ENCODE assay signal across 8 mouse cellular contexts in the genomic region with DNA sequence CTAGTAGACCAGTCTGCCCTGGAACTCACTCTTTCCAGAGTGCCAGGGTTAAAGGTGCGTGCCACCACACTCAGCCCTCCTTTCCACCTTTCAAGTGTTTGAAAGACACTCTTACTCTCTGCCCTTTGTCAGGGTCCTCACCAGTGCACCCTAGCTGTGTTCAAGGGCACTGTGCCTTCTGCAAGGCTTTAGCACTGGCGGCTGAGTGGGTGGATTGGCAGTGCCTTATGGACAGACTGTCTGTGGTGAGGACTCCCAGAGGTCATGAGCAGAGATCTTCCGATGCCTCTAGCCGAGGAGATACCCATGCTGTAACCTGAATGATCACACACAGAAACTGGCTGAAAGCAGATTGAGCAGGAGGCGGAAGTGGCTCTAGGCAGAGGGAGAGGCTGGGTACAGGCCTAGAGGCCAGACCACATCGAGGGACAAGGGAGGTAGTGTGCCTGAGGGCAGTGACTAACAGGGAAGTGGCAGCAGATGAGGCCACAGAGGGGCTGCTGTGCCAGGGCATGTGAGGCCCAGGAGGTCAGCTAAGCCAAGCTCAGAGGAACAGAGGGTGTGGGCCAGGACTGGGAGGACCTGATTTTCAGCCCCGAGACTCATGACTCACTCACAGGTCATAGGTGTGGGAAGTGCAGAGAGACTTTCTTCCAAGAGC. TPM values are rescaled to one million over a fixed set of nuclear protein-coding genes. Genes with fewer than 3 reads are reported as not detected.
DNase-seq lines count a peak whose midpoint lies in the region; ATAC-seq and TF ChIP-seq lines count a peak whose summit lies in the region.

No protein-coding gene starts in this region.

- peaks cover 14% of the 10 kb centered on the region for H3K4me1 ChIP-seq in hindbrain, postnatal 0 days (ENCODE audit: insufficient read depth, low read length)
- H3K4me1 ChIP-seq in hindbrain, embryonic 16.5 days (ENCODE audit: control insufficient read depth, insufficient read depth, low read depth, low read length), result peaks cover 9% of the 10 kb centered on the region
- H3K4me1 ChIP-seq in intestine, embryonic 16.5 days (ENCODE audit: control insufficient read depth, insufficient read depth, low read length), result peaks cover 23% of the 10 kb centered on the region
- peaks cover 22% of the 10 kb centered on the region; the same call in 1 of the 2 replicates for H3K4me1 ChIP-seq in hindbrain, embryonic 14.5 days (replicated peaks; ENCODE audit: control insufficient read depth, insufficient read depth, low read length)

- WGBS in hindbrain, postnatal 0 days, result 63% methylated on average over 7 of the region's 7 CpGs
- 75% methylated on average over 7 of the region's 7 CpGs for WGBS in hindbrain, embryonic 16.5 days
- 60% methylated on average over 7 of the region's 7 CpGs for WGBS in intestine, embryonic 16.5 days
- WGBS in hindbrain, embryonic 14.5 days, result 79% methylated on average over 7 of the region's 7 CpGs

- H3K4me2 ChIP-seq in hindbrain, postnatal 0 days (ENCODE audit: low read depth, low read length), result no peak overlapping the region
- H3K4me2 ChIP-seq in hindbrain, embryonic 16.5 days (ENCODE audit: low read length), result no peak overlapping the region
- no peak overlapping the region for H3K4me2 ChIP-seq in intestine, embryonic 16.5 days (ENCODE audit: low read depth, low read length)
- no peak overlapping the region for H3K4me2 ChIP-seq in hindbrain, embryonic 14.5 days (replicated peaks)

- DNase-seq in hindbrain, postnatal 0 days (ENCODE audit: low spot score), result no peak
- DNase-seq in adrenal gland, postnatal 14 days, result peak; percentile 61
- peak; percentile 72 to 85 for DNase-seq in natural killer cell, adult 2 months (ENCODE audit: low spot score in 2 of 2)
- DNase-seq in retina, postnatal 1 day, result no peak
- no peak for DNase-seq in spleen, adult 18-20 months
- DNase-seq in hindbrain, embryonic 14.5 days (ENCODE audit: low spot score), result no peak

- H3K9me3 ChIP-seq in hindbrain, postnatal 0 days (ENCODE audit: low read length), result no peaks in the 10 kb centered on the region
- H3K9me3 ChIP-seq in hindbrain, embryonic 16.5 days (ENCODE audit: control insufficient read depth, low read length), result no peaks in the 10 kb centered on the region
- H3K9me3 ChIP-seq in intestine, embryonic 16.5 days (ENCODE audit: control insufficient read depth, low read length), result no peaks in the 10 kb centered on the region
- no peaks in the 10 kb centered on the region for H3K9me3 ChIP-seq in hindbrain, embryonic 14.5 days (ENCODE audit: control insufficient read depth, low read length)

- H3K27me3 ChIP-seq in hindbrain, postnatal 0 days (ENCODE audit: insufficient read depth, low read length), result no peaks in the 10 kb centered on the region
- H3K27me3 ChIP-seq in hindbrain, embryonic 16.5 days (replicated peaks; ENCODE audit: control insufficient read depth, insufficient read depth, low read length), result no peaks in the 10 kb centered on the region
- no peaks in the 10 kb centered on the region for H3K27me3 ChIP-seq in intestine, embryonic 16.5 days (replicated peaks; ENCODE audit: control insufficient read depth, insufficient read depth, low read length)
- no peaks in the 10 kb centered on the region for H3K27me3 ChIP-seq in hindbrain, embryonic 14.5 days (ENCODE audit: control insufficient read depth, insufficient read depth, low read length)

- no peak overlapping the region for H3K4me3 ChIP-seq in hindbrain, postnatal 0 days (ENCODE audit: low read length)
- no peak overlapping the region for H3K4me3 ChIP-seq in hindbrain, embryonic 16.5 days (ENCODE audit: low read length)
- no peak overlapping the region for H3K4me3 ChIP-seq in intestine, embryonic 16.5 days (ENCODE audit: low read length)
- H3K4me3 ChIP-seq in hindbrain, embryonic 14.5 days (replicated peaks; ENCODE audit: low read length), result no peak overlapping the region

- H3K36me3 ChIP-seq in hindbrain, postnatal 0 days (ENCODE audit: insufficient read depth, low read length), result no peaks in the 10 kb centered on the region
- H3K36me3 ChIP-seq in hindbrain, embryonic 16.5 days (ENCODE audit: control insufficient read depth, insufficient read depth, low read length), result no peaks in the 10 kb centered on the region
- no peaks in the 10 kb centered on the region for H3K36me3 ChIP-seq in intestine, embryonic 16.5 days (ENCODE audit: control insufficient read depth, insufficient read depth, low read length)
- no peaks in the 10 kb centered on the region for H3K36me3 ChIP-seq in hindbrain, embryonic 14.5 days (replicated peaks; ENCODE audit: control insufficient read depth, insufficient read depth)

- no peak overlapping the region for H3K9ac ChIP-seq in hindbrain, postnatal 0 days (replicated peaks; ENCODE audit: low read length)
- no peak overlapping the region for H3K9ac ChIP-seq in hindbrain, embryonic 16.5 days (ENCODE audit: low read depth, low read length)
- H3K9ac ChIP-seq in intestine, embryonic 16.5 days (ENCODE audit: low read depth, low read length), result peak overlapping the region; percentile 36; the same call in 1 of the 2 replicates
- no peak overlapping the region for H3K9ac ChIP-seq in hindbrain, embryonic 14.5 days

- no peak for ATAC-seq in hindbrain, postnatal 0 days
- ATAC-seq in hindbrain, embryonic 16.5 days, result no peak
- peak; percentile 89 for ATAC-seq in intestine, embryonic 16.5 days
- ATAC-seq in hindbrain, embryonic 14.5 days (ENCODE audit: low FRiP score), result no peak

- 0 out of 2 replicates have a peak, but pooled peaks have one; percentile 9 for TF ChIP-seq CTCF in hindbrain, postnatal 0 days (IDR thresholded peaks at IDR 0.05; ENCODE audit: low read depth)

- H3K27ac ChIP-seq in hindbrain, postnatal 0 days, result peak overlapping the region; percentile 38; the same call in 1 of the 2 replicates
- no peak overlapping the region; the same call in 1 of the 2 replicates for H3K27ac ChIP-seq in hindbrain, embryonic 16.5 days (ENCODE audit: low read depth, low read length)
- H3K27ac ChIP-seq in intestine, embryonic 16.5 days (ENCODE audit: low read length), result peak overlapping the region; percentile 73
- no peak overlapping the region for H3K27ac ChIP-seq in hindbrain, embryonic 14.5 days

RNA-seq across cellular contexts. Expression of gene Vps37b, which starts 14.8 kb away (rescaled TPM):
- 104 and 110 TPM in 2 replicates for total RNA-seq in hindbrain, postnatal 0 days (2014; rRNA removed)
- polyA plus RNA-seq in hindbrain, postnatal 0 days (2015; fragmentation: Nextera tagmentation; extraction: Ambion mirVana), result 94.0 and 95.1 TPM in 2 replicates
- polyA plus RNA-seq in hindbrain, embryonic 16.5 days (2015; fragmentation: Nextera tagmentation; extraction: Ambion mirVana), result 70.9 and 81.1 TPM in 2 replicates
- total RNA-seq in adrenal gland, postnatal 14 days (2021), result 65.2 and 85.1 TPM in 2 replicates
- 25.7 and 27.1 TPM in 2 replicates for polyA plus RNA-seq in intestine, embryonic 16.5 days (2015; fragmentation: Nextera tagmentation; extraction: Ambion mirVana)
- 59.5 and 61.7 TPM in 2 replicates for polyA plus RNA-seq in hindbrain, embryonic 14.5 days (2014; fragmentation: Nextera tagmentation; extraction: Ambion mirVana)

RNA-seq across cellular contexts. Expression of gene Abcb9, which starts 48.7 kb away (rescaled TPM):
- total RNA-seq in hindbrain, postnatal 0 days (2014; rRNA removed), result 69.3 and 71.2 TPM in 2 replicates
- polyA plus RNA-seq in hindbrain, postnatal 0 days (2015; fragmentation: Nextera tagmentation; extraction: Ambion mirVana), result 30.8 and 34.5 TPM in 2 replicates
- 27.2 and 28.1 TPM in 2 replicates for polyA plus RNA-seq in hindbrain, embryonic 16.5 days (2015; fragmentation: Nextera tagmentation; extraction: Ambion mirVana)
- 10.5 and 10.6 TPM in 2 replicates for total RNA-seq in adrenal gland, postnatal 14 days (2021)
- 2.5 and 3.2 TPM in 2 replicates for polyA plus RNA-seq in intestine, embryonic 16.5 days (2015; fragmentation: Nextera tagmentation; extraction: Ambion mirVana)
- polyA plus RNA-seq in hindbrain, embryonic 14.5 days (2014; fragmentation: Nextera tagmentation; extraction: Ambion mirVana), result 13.2 and 14.5 TPM in 2 replicates

Comparison
In these comparisons a context has a peak if more than half of its experiments do, and no peak if none do; other contexts are left out.
1. H3K27ac ChIP-seq: peak in hindbrain, postnatal 0 days (single experiment) and intestine, embryonic 16.5 days (single experiment); none in hindbrain, embryonic 16.5 days (single experiment) and hindbrain, embryonic 14.5 days (single experiment).
2. DNase-seq: peak in adrenal gland, postnatal 14 days (single experiment) and natural killer cell, adult 2 months (2 of 2); none in hindbrain, postnatal 0 days (single experiment), retina, postnatal 1 day (single experiment), spleen, adult 18-20 months (0 of 2) and hindbrain, embryonic 14.5 days (single experiment).